Mouse (Mus musculus): ENCODE data around the gene Gpr39.

Gpr39 gene

GRCm38 (mm10) chr1:125685304-125685703 lies 8.5 kb downstream of the Gpr39 start:
- in situ Hi-C loops (cut with MboI; ENCODE audit: low pct_unique_long_range_greater_than_20kb in 1 of 2, low sequenced_read_pairs in 2 of 2, unreplicated experiment in 1 of 2), result no loop called here

- in situ Hi-C loops (cut with MboI; ENCODE audit: low pct_unique_long_range_greater_than_20kb in 1 of 2, low sequenced_read_pairs in 2 of 2, unreplicated experiment in 1 of 2), result no loop called here
Measured at GRCm38 (mm10) chr1:125687701-125688420, 11.1 kb downstream of the Gpr39 start.

GRCm38 (mm10) chr1:125693541-125693940 lies 16.7 kb downstream of the Gpr39 start:
- in situ Hi-C loops (cut with MboI; ENCODE audit: low pct_unique_long_range_greater_than_20kb in 1 of 2, low sequenced_read_pairs in 2 of 2, unreplicated experiment in 1 of 2), result no loop called here

- in situ Hi-C loops (cut with MboI; ENCODE audit: low pct_unique_long_range_greater_than_20kb in 1 of 2, low sequenced_read_pairs in 2 of 2, unreplicated experiment in 1 of 2), result no loop called here
Measured at GRCm38 (mm10) chr1:125694338-125694737, 17.5 kb downstream of the Gpr39 start.

- in situ Hi-C loops (cut with MboI; ENCODE audit: low pct_unique_long_range_greater_than_20kb in 1 of 2, low sequenced_read_pairs in 2 of 2, unreplicated experiment in 1 of 2), result no loop called here
Measured at GRCm38 (mm10) chr1:125701101-125701590, 24.4 kb downstream of the Gpr39 start.

- in situ Hi-C loops (cut with MboI; ENCODE audit: low pct_unique_long_range_greater_than_20kb in 1 of 2, low sequenced_read_pairs in 2 of 2, unreplicated experiment in 1 of 2), result no loop called here
Measured at GRCm38 (mm10) chr1:125701773-125702172, 25.0 kb downstream of the Gpr39 start.

- in situ Hi-C loops (cut with MboI; ENCODE audit: low pct_unique_long_range_greater_than_20kb in 1 of 2, low sequenced_read_pairs in 2 of 2, unreplicated experiment in 1 of 2), result no loop called here
Measured at GRCm38 (mm10) chr1:125702326-125702725, 25.5 kb downstream of the Gpr39 start.

- in situ Hi-C loops (cut with MboI; ENCODE audit: low pct_unique_long_range_greater_than_20kb in 1 of 2, low sequenced_read_pairs in 2 of 2, unreplicated experiment in 1 of 2), result no loop called here
Measured at GRCm38 (mm10) chr1:125705412-125705811, 28.6 kb downstream of the Gpr39 start.

GRCm38 (mm10) chr1:125715286-125715685 lies 38.5 kb downstream of the Gpr39 start:
- in situ Hi-C loops (cut with MboI; ENCODE audit: low pct_unique_long_range_greater_than_20kb in 1 of 2, low sequenced_read_pairs in 2 of 2, unreplicated experiment in 1 of 2), result no loop called here

- in situ Hi-C loops (cut with MboI; ENCODE audit: low pct_unique_long_range_greater_than_20kb in 1 of 2, low sequenced_read_pairs in 2 of 2, unreplicated experiment in 1 of 2), result no loop called here
Measured at GRCm38 (mm10) chr1:125716241-125716640, 39.4 kb downstream of the Gpr39 start.

GRCm38 (mm10) chr1:125717906-125718305 lies 41.1 kb downstream of the Gpr39 start:
- in situ Hi-C loops (cut with MboI; ENCODE audit: low pct_unique_long_range_greater_than_20kb in 1 of 2, low sequenced_read_pairs in 2 of 2, unreplicated experiment in 1 of 2), result no loop called here

- in situ Hi-C loops (cut with MboI; ENCODE audit: low pct_unique_long_range_greater_than_20kb in 1 of 2, low sequenced_read_pairs in 2 of 2, unreplicated experiment in 1 of 2), result no loop called here
Measured at GRCm38 (mm10) chr1:125719127-125719526, 42.3 kb downstream of the Gpr39 start.

GRCm38 (mm10) chr1:125721104-125721758 lies 44.4 kb downstream of the Gpr39 start:
- in situ Hi-C loops (cut with MboI; ENCODE audit: low pct_unique_long_range_greater_than_20kb in 1 of 2, low sequenced_read_pairs in 2 of 2, unreplicated experiment in 1 of 2), result no loop called here

- in situ Hi-C loops (cut with MboI; ENCODE audit: low pct_unique_long_range_greater_than_20kb in 1 of 2, low sequenced_read_pairs in 2 of 2, unreplicated experiment in 1 of 2), result no loop called here
Measured at GRCm38 (mm10) chr1:125724304-125724703, 47.5 kb downstream of the Gpr39 start.

- in situ Hi-C loops (cut with MboI; ENCODE audit: low pct_unique_long_range_greater_than_20kb in 1 of 2, low sequenced_read_pairs in 2 of 2, unreplicated experiment in 1 of 2), result no loop called here
Measured at GRCm38 (mm10) chr1:125729025-125729565, 52.3 kb downstream of the Gpr39 start.

- in situ Hi-C loops (cut with MboI; ENCODE audit: low pct_unique_long_range_greater_than_20kb in 1 of 2, low sequenced_read_pairs in 2 of 2, unreplicated experiment in 1 of 2), result no loop called here
Measured at GRCm38 (mm10) chr1:125729731-125730536, 53.1 kb downstream of the Gpr39 start.

- in situ Hi-C loops (cut with MboI; ENCODE audit: low pct_unique_long_range_greater_than_20kb in 1 of 2, low sequenced_read_pairs in 2 of 2, unreplicated experiment in 1 of 2), result no loop called here
Measured at GRCm38 (mm10) chr1:125730537-125730880, 53.7 kb downstream of the Gpr39 start.

- in situ Hi-C loops (cut with MboI; ENCODE audit: low pct_unique_long_range_greater_than_20kb in 1 of 2, low sequenced_read_pairs in 2 of 2, unreplicated experiment in 1 of 2), result no loop called here
Measured at GRCm38 (mm10) chr1:125731854-125732253, 55.1 kb downstream of the Gpr39 start.

- in situ Hi-C loops (cut with MboI; ENCODE audit: low pct_unique_long_range_greater_than_20kb in 1 of 2, low sequenced_read_pairs in 2 of 2, unreplicated experiment in 1 of 2), result no loop called here
Measured at GRCm38 (mm10) chr1:125744766-125745165, 68.0 kb downstream of the Gpr39 start.

Measured in mouse embryonic stem cell (cell line).